Mouse (Mus musculus) forebrain, embryonic 13.5 days (tissue): Measurements from ENCODE around the gene Gm4869. TPM values are rescaled to one million over a fixed set of nuclear protein-coding genes. Genes with fewer than 3 reads are reported as not detected.
"Not testable (repeated sequence)": the region's sequence is repeated elsewhere in the genome, so short reads cannot be mapped to it uniquely, and the experiment has no call there.

Experiments used
- ATAC-seq: fragments of 200-750 bp; cut with Nextera tagmentation; 2 replicates; pipeline ENCODE4 v1.8.0; 2017
- H3K27ac ChIP-seq: fragments of 300-500 bp; sonication (generic); 2 replicates; pipeline ENCODE4 v1.5.1; 2015; ENCODE audit warnings: inconsistent platforms, mild to moderate bottlenecking, moderate library complexity
- H3K27me3 ChIP-seq: fragments of 300-500 bp; sonication (generic); 2 replicates; pipeline ENCODE4 v1.6.1; 2015; ENCODE audit warnings: mild to moderate bottlenecking, inconsistent platforms
- H3K36me3 ChIP-seq: fragments of 300-500 bp; sonication (generic); 2 replicates; pipeline ENCODE4 v1.6.1; 2015; ENCODE audit warnings: mild to moderate bottlenecking, inconsistent platforms; ENCODE audit not compliant: poor library complexity, severe bottlenecking
- H3K4me1 ChIP-seq: fragments of 300-500 bp; sonication (generic); 2 replicates; pipeline ENCODE4 v1.6.1; 2015; ENCODE audit warnings: inconsistent platforms
- H3K4me2 ChIP-seq: fragments of 300-500 bp; sonication (generic); 2 replicates; pipeline ENCODE4 v1.6.1; 2015; ENCODE audit warnings: inconsistent platforms, mild to moderate bottlenecking, moderate library complexity
- H3K4me3 ChIP-seq: fragments of 300-500 bp; sonication (generic); 2 replicates; pipeline ENCODE4 v1.5.1; 2015; ENCODE audit warnings: mild to moderate bottlenecking, inconsistent platforms
- H3K9ac ChIP-seq: fragments of 300-500 bp; sonication (generic); 2 replicates; pipeline ENCODE4 v1.6.1; 2015; ENCODE audit warnings: mild to moderate bottlenecking, inconsistent platforms
- H3K9me3 ChIP-seq: fragments of 300-500 bp; sonication (generic); replicated peaks from 2 replicates; pipeline ENCODE4 v1.6.1; 2016; ENCODE audit warnings: inconsistent platforms
- WGBS: fragments of 180-500 bp; shearing (Covaris S2); methylation state at CpG from one replicate; pipeline ENCODE4 v1.1.7; 2015; 5-methylcytosine and 5-hydroxymethylcytosine counted together
- polyA plus RNA-seq: library from polyadenylated mRNA; unstranded; fragments of >200 nt; fragmentation: Nextera tagmentation; extraction: Ambion mirVana; gene quantifications from 2 replicates; pipeline ENCODE4 v1.2.1, GENCODE M21; 2015

Gene Gm4869
- polyA plus RNA-seq, 1 experiment from 2014 or later = not detected

- no peak for ATAC-seq
- Histone ChIP-seq H3K4me2 (peak overlapping the region; percentile 93), H3K9me3 (no peaks in the 10 kb centered on the region), H3K36me3 (peaks cover 25% of the 10 kb centered on the region), H3K27me3 (no peaks in the 10 kb centered on the region), H3K4me3 (peak overlapping the region; percentile 96), H3K9ac (peak overlapping the region; percentile 97), H3K27ac (no peak overlapping the region), H3K4me1 (peaks cover 25% of the 10 kb centered on the region)
- WGBS = 78% methylated on average over 4 of the region's 4 CpGs
Measured at GRCm38 (mm10) chr5:140420616-140421015, 24.8 kb upstream of the Gm4869 start.

DNA sequence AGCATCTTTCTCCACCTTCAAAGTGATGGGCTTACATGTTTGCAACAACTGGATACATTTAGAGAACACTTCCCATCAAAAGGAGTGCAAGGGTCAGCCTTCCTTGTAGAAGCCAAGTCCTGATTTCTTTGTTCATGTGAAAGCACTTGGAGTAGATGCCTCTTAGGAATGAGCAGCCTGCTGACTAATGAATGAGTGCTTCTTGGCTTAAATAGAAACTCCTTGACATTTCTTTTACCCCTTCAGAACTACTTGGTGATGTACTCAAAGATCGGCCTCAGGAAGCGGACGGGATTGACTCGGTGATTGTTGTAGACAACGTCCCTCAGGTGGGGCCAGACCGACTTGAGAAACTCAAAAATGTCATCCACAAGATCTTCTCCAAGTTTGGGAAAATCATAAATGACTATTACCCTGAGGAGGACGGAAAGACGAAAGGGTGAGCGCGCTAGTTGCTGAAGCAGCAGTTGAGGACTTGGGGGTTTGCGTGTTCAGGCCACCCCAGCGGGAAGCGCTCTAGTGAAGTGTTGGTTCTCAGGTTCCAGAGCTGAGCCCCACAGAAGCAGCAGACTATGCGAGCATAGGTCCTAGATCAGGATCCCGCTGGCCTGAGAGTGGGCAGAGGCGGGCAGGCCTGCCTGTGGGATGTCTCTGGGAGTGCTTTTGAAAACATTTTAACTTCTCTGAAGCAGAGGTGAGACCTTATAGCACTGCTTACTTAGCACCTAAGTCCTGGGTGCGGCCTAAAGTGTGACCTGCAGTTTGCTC is 20.2 kb upstream of the Gm4869 start:
- no peak for ATAC-seq

GRCm38 (mm10) chr5:140439117-140439516 is 6.3 kb upstream of the Gm4869 start:
- not testable (repeated sequence) for H3K4me2 ChIP-seq, H3K27me3 ChIP-seq, H3K9ac ChIP-seq, H3K4me3 ChIP-seq, H3K9me3 ChIP-seq, ATAC-seq, H3K27ac ChIP-seq, H3K4me1 ChIP-seq
- H3K36me3 ChIP-seq = peaks cover 90% of the 10 kb centered on the region
- WGBS = 89% methylated on average over 3 of the region's 6 CpGs

More for the DNA sequence above, 20.2 kb upstream of the Gm4869 start:
- H3K36me3 ChIP-seq = peaks cover 70% of the 10 kb centered on the region
- no peak overlapping the region for H3K9ac ChIP-seq
- H3K4me3 ChIP-seq = no peak overlapping the region
- no peak overlapping the region for H3K4me2 ChIP-seq
- no peak overlapping the region for H3K27ac ChIP-seq
- 95% methylated on average over 17 of the region's 17 CpGs for WGBS
- no peaks in the 10 kb centered on the region for H3K27me3 ChIP-seq
- H3K4me1 ChIP-seq = peaks cover 20% of the 10 kb centered on the region
- no peaks in the 10 kb centered on the region for H3K9me3 ChIP-seq

- no peak for ATAC-seq
- Histone ChIP-seq H3K4me3 (no peak overlapping the region), H3K27ac (no peak overlapping the region), H3K36me3 (peaks cover 84% of the 10 kb centered on the region), H3K9me3 (no peaks in the 10 kb centered on the region), H3K9ac (no peak overlapping the region), H3K4me1 (no peaks in the 10 kb centered on the region), H3K4me2 (no peak overlapping the region), H3K27me3 (no peaks in the 10 kb centered on the region)
- 95% methylated on average over 2 of the region's 3 CpGs for WGBS
Measured at GRCm38 (mm10) chr5:140441406-140441805, 4.0 kb upstream of the Gm4869 start.

DNA sequence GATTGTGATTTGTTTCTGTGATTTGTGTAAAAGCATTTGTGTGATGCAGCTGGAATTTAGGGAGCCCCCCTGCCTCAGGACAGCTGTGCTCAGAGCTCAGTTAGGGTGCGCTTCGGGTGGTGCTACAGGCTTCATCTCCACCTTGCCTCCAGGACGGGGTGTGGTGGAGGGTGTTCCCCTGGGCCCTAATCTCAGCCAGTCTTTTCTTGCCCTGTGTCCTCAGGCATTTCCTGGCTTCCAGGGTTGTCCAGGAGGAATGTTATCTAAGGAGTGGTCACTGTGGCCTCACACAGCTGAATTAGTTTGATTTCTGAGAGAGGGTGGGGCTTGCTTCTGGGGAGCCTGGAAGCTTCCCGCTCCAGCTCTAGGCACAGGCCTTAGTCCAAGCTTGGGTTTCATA is 1.4 kb upstream of the Gm4869 start:
- Histone ChIP-seq H3K4me1 (no peaks in the 10 kb centered on the region), H3K4me2 (no peak overlapping the region), H3K36me3 (peaks cover 62% of the 10 kb centered on the region), H3K27me3 (no peaks in the 10 kb centered on the region), H3K9ac (no peak overlapping the region), H3K9me3 (no peaks in the 10 kb centered on the region), H3K27ac (no peak overlapping the region), H3K4me3 (no peak overlapping the region)
- no peak for ATAC-seq
- 92% methylated on average over 4 of the region's 4 CpGs for WGBS

GRCm38 (mm10) chr5:140446054-140446453 is 609 bp downstream of the Gm4869 start:
- H3K4me1 ChIP-seq = no peaks in the 10 kb centered on the region
- H3K9ac ChIP-seq = no peak overlapping the region
- WGBS = 76% methylated on average over 7 of the region's 7 CpGs
- H3K27ac ChIP-seq = no peak overlapping the region
- no peak overlapping the region for H3K4me2 ChIP-seq
- no peak for ATAC-seq
- H3K4me3 ChIP-seq = no peak overlapping the region
- no peaks in the 10 kb centered on the region for H3K27me3 ChIP-seq
- no peaks in the 10 kb centered on the region for H3K9me3 ChIP-seq
- peaks cover 46% of the 10 kb centered on the region for H3K36me3 ChIP-seq

DNA sequence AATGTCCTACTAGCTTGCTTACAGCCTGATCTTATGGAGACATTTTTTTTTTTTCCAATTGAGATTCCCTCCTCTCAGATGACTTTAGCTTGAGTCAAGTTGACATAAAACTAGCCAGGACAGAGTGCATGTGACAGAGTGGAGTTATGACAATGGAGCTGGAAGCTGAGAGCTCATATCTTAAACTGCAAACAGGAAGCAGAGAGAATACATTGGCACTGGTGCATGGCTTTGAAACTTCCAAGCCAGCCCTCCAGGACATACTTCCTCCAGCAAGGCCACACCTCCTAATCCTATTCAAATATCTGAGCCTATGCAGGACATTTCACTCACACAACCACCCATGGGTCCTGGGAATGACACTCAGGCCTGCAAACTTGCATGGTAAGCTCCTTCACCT is 9.0 kb downstream of the Gm4869 start:
- Histone ChIP-seq H3K9ac (no peak overlapping the region), H3K27ac (no peak overlapping the region), H3K4me2 (no peak overlapping the region), H3K27me3 (no peaks in the 10 kb centered on the region), H3K36me3 (no peaks in the 10 kb centered on the region), H3K4me3 (no peak overlapping the region), H3K4me1 (no peaks in the 10 kb centered on the region), H3K9me3 (no peaks in the 10 kb centered on the region)
- ATAC-seq = no peak

DNA sequence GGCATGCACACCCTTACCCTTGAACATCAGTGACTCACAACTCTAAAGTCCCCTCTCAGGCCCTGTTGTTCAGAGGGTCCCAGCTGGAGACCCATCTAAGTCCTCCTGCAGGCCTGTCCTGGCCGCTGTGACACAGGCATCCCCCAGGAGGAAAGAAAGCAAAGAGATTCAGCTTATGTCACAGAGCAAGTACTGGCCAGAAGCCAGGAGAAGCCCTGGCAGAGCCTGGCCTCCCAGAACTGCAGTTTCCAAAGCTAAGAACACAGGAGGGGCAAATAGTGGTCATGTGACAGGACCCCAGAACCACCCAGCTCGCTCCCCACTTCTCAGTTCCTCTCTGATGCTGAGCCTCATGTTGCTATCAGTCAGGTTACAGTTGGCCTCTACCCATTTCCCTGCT is 10.0 kb downstream of the Gm4869 start:
- Histone ChIP-seq H3K9ac (no peak overlapping the region), H3K27me3 (no peaks in the 10 kb centered on the region), H3K4me3 (no peak overlapping the region), H3K9me3 (no peaks in the 10 kb centered on the region), H3K4me1 (no peaks in the 10 kb centered on the region), H3K27ac (no peak overlapping the region), H3K36me3 (no peaks in the 10 kb centered on the region), H3K4me2 (no peak overlapping the region)
- WGBS = 71% methylated on average over 2 of the region's 2 CpGs
- ATAC-seq = no peak

DNA sequence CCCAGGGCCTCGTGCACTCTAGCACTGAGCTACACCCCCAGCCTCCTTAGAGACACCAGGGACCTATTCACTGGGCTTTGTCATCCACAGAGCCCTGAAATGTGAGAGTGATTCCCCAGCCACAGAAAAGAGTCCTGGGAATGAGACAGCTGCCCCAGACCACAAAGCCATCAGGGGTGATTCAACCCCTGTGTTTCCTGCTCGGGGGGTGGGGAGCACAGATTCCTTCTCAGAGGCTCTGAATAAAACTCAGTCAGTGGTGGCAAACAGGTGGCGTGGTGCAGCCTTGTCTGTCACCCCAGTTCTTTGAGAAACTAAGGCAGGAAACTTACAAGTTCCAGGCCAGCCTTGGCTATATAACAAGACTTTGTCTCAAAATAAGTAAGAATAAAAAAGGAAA is 16.0 kb downstream of the Gm4869 start:
- no peak overlapping the region for H3K4me2 ChIP-seq
- H3K27me3 ChIP-seq = no peaks in the 10 kb centered on the region
- H3K4me3 ChIP-seq = no peak overlapping the region
- no peaks in the 10 kb centered on the region for H3K4me1 ChIP-seq
- no peak overlapping the region for H3K27ac ChIP-seq
- WGBS = 82% methylated on average over 3 of the region's 3 CpGs
- H3K9ac ChIP-seq = no peak overlapping the region
- H3K9me3 ChIP-seq = peaks cover 12% of the 10 kb centered on the region
- no peak for ATAC-seq
- H3K36me3 ChIP-seq = no peaks in the 10 kb centered on the region

DNA sequence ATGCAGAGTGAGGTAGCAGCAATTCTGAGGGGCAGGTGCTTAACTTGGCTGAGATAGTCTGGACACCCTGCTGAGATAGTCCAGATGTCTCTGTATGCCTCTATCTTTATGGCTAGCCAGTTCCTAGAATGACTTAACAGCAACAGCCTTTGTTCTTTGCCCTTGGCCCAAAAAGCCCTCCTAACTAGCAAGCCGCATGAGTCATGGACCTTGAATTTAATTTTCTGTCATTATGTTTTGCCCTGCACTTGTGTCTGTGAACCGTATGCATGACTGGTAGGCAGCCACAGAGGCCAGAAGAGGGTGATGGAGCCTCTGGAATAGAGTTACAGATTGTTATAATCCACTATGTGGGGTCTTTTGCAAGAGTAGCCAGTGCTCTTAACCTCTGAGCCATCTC is 17.7 kb downstream of the Gm4869 start:
- not testable (repeated sequence) for H3K4me3 ChIP-seq, ATAC-seq, H3K27ac ChIP-seq, H3K36me3 ChIP-seq, H3K9ac ChIP-seq, H3K4me2 ChIP-seq, H3K27me3 ChIP-seq, H3K4me1 ChIP-seq
- 82% methylated on average over 2 of the region's 2 CpGs for WGBS
- H3K9me3 ChIP-seq = peaks cover 12% of the 10 kb centered on the region

DNA sequence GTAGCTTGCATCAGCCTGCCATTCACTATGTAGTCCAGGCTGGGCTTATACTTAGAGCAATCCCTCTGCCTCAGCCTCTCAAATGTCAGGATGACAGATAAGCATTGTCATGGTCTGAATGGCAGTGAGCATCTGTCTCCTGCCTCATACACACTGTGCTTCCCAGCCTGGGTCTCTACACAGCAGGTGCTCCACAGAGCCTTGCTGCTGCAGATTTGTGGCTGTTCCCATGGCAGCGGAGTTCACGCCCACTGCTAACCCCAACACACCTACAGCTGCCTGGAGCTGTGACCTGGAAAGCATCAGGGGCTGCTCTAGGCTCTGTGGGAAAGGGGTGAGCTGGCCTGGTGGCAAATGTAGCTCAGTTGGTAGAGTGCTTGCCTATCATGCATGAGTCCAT is 19.5 kb downstream of the Gm4869 start:
- no peak overlapping the region for H3K4me2 ChIP-seq
- no peaks in the 10 kb centered on the region for H3K4me1 ChIP-seq
- no peaks in the 10 kb centered on the region for H3K36me3 ChIP-seq
- no peak for ATAC-seq
- no peak overlapping the region for H3K4me3 ChIP-seq
- peaks cover 12% of the 10 kb centered on the region for H3K9me3 ChIP-seq
- no peak overlapping the region for H3K27ac ChIP-seq
- 74% methylated on average over 2 of the region's 2 CpGs for WGBS
- H3K27me3 ChIP-seq = no peaks in the 10 kb centered on the region
- no peak overlapping the region; the same call in 1 of the 2 replicates for H3K9ac ChIP-seq

- no peaks in the 10 kb centered on the region for H3K9me3 ChIP-seq
- H3K36me3 ChIP-seq = no peaks in the 10 kb centered on the region
- no peak overlapping the region for H3K27ac ChIP-seq
- H3K4me1 ChIP-seq = no peaks in the 10 kb centered on the region
- H3K9ac ChIP-seq = no peak overlapping the region
- no peak overlapping the region for H3K4me2 ChIP-seq
- no peak overlapping the region for H3K4me3 ChIP-seq
- WGBS = 75% methylated on average over 3 of the region's 3 CpGs
- ATAC-seq = no peak
- no peaks in the 10 kb centered on the region for H3K27me3 ChIP-seq
Measured at GRCm38 (mm10) chr5:140472336-140472735, 26.9 kb downstream of the Gm4869 start.

GRCm38 (mm10) chr5:140481458-140481857 is 36.0 kb downstream of the Gm4869 start:
- Histone ChIP-seq H3K9me3 (no peaks in the 10 kb centered on the region), H3K36me3 (no peaks in the 10 kb centered on the region), H3K4me3 (no peak overlapping the region), H3K4me2 (no peak overlapping the region), H3K27ac (no peak overlapping the region), H3K4me1 (no peaks in the 10 kb centered on the region), H3K9ac (no peak overlapping the region), H3K27me3 (no peaks in the 10 kb centered on the region)
- WGBS = 85% methylated on average over 4 of the region's 4 CpGs
- no peak for ATAC-seq
